Mouse (Mus musculus) cortical plate, adult 2 months (tissue): Measurements from ENCODE around the gene Synj2.

Source experiments
- CTCF ChIP-seq: fragments of 200-500 bp; IDR thresholded peaks from 2 replicates; pipeline ENCODE4 v1.5.1; 2011; ENCODE audit warnings: mild to moderate bottlenecking, control low read depth, low read length; ENCODE audit not compliant: insufficient read depth; ENCODE audit errors: extremely low read depth
- POLR2A ChIP-seq: fragments of 200-500 bp; IDR thresholded peaks from 2 replicates; pipeline ENCODE4 v1.6.1; 2011; ENCODE audit warnings: mild to moderate bottlenecking, low read length, control low read depth; ENCODE audit not compliant: insufficient read depth; ENCODE audit errors: extremely low read depth

- TF ChIP-seq CTCF (no peak), POLR2A (no peak)
These were observed 8.9 kb upstream of the Synj2 start for GRCm38 (mm10) chr17:5932161-5932560.
